Mouse (Mus musculus): Measurements from ENCODE around the gene Olfr123.

Gene Olfr123

GRCm38 (mm10) chr17:37793229-37793628, at the start of gene Olfr123:
TSS of gene Olfr123 (plus strand) at chr17:37793529.
- no peak for DNase-seq

- DNase-seq = no peak
These were observed 25.0 kb upstream of the Olfr123 start, which contains the start of gene Olfr122 for GRCm38 (mm10) chr17:37768307-37768706. TSS of gene Olfr122 (plus strand) at chr17:37768607.

- DNase-seq = no peak
These were observed 6.3 kb downstream of the Olfr123 start, which contains the start of gene Olfr124 for GRCm38 (mm10) chr17:37799588-37799987. TSS of gene Olfr124 (plus strand) at chr17:37799888.

GRCm38 (mm10) chr17:37832649-37833048, 39.3 kb downstream of the Olfr123 start, which contains the start of gene Olfr125:
TSS of gene Olfr125 (plus strand) at chr17:37832949.
- no peak for DNase-seq

GRCm38 (mm10) chr17:37847183-37847582, 53.9 kb downstream of the Olfr123 start, which contains the start of gene Olfr126:
TSS of gene Olfr126 (plus strand) at chr17:37847483.
- no peak for DNase-seq
